ENCODE assay signal across 28 mouse cellular contexts in the genomic region with DNA sequence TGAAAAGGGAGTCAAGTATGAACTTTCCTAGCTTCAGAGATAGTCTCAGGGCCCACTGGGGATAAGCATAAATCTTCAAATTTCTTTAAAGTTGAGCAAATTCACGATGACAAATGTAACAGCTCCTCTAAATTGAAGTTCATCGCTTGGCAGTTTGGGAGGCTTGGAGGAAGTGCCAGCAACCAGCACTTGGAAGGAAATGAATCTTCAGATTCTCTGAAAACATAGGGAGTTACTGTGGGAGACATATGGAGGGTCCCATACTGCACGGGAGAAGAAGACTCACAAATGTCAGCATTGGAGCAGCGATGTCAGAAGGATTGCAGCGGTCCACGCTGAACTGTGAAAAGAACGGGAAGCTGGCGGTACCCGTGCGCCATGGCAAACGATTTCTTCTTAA.
DNase-seq lines count a peak whose midpoint lies in the region; ATAC-seq lines count a peak whose summit lies in the region.
"Had no signal": no experiment of that assay in that cellular context is flagged by ENCODE, and none has a peak within 500 bp of the region (broad histone marks: within the 10 kb centered on the region; RNA-seq: fewer than 3 reads in every experiment).

No protein-coding gene starts in this region.

- H3K4me3 ChIP-seq in forebrain, embryonic 13.5 days: no peak overlapping the region
- no peak overlapping the region for H3K4me3 ChIP-seq in forebrain, embryonic 11.5 days (ENCODE audit: low read depth, low read length)
- no peak overlapping the region for H3K4me3 ChIP-seq in kidney, embryonic 16.5 days (ENCODE audit: low read length)
- H3K4me3 ChIP-seq: heart, embryonic 15.5 days; hindbrain, embryonic 13.5 days; limb, embryonic 15.5 days; lung, embryonic 15.5 days; myocyte; neural tube, embryonic 13.5 days had no signal

- H3K4me1 ChIP-seq in forebrain, embryonic 13.5 days: 0 out of 2 replicates have a peak, but pooled peaks cover under 1% of the 10 kb centered on the region
- H3K4me1 ChIP-seq in forebrain, embryonic 11.5 days (replicated peaks; ENCODE audit: control insufficient read depth, insufficient read depth, low read length): no peaks in the 10 kb centered on the region
- H3K4me1 ChIP-seq in kidney, embryonic 16.5 days (ENCODE audit: insufficient read depth, low read length): no peaks in the 10 kb centered on the region
- H3K4me1 ChIP-seq: heart, embryonic 15.5 days; limb, embryonic 15.5 days; lung, embryonic 15.5 days had no signal

- H3K9ac ChIP-seq in forebrain, embryonic 13.5 days: no peak overlapping the region
- no peak overlapping the region for H3K9ac ChIP-seq in forebrain, embryonic 11.5 days (ENCODE audit: low read length)
- H3K9ac ChIP-seq in kidney, embryonic 16.5 days (replicated peaks; ENCODE audit: low read length): no peak overlapping the region
- H3K9ac ChIP-seq: heart, embryonic 15.5 days; hindbrain, embryonic 13.5 days; limb, embryonic 15.5 days; liver, embryonic 14.5 days; lung, embryonic 15.5 days; neural tube, embryonic 13.5 days had no signal

- no peaks in the 10 kb centered on the region for H3K9me3 ChIP-seq in forebrain, embryonic 13.5 days (replicated peaks)
- H3K9me3 ChIP-seq in forebrain, embryonic 11.5 days (ENCODE audit: control insufficient read depth, low read length): no peaks in the 10 kb centered on the region
- H3K9me3 ChIP-seq in kidney, embryonic 16.5 days (ENCODE audit: low read length): peaks cover 4% of the 10 kb centered on the region; the same call in 1 of the 2 replicates
- H3K9me3 ChIP-seq: heart, embryonic 15.5 days; hindbrain, embryonic 13.5 days; limb, embryonic 15.5 days; lung, embryonic 15.5 days; neural tube, embryonic 13.5 days had no signal

- no peaks in the 10 kb centered on the region for H3K27me3 ChIP-seq in forebrain, embryonic 13.5 days
- no peaks in the 10 kb centered on the region for H3K27me3 ChIP-seq in forebrain, embryonic 11.5 days (ENCODE audit: control insufficient read depth, insufficient read depth, low read length)
- H3K27me3 ChIP-seq in kidney, embryonic 16.5 days (ENCODE audit: insufficient read depth, low read length): no peaks in the 10 kb centered on the region
- H3K27me3 ChIP-seq: heart, embryonic 15.5 days; hindbrain, embryonic 13.5 days; limb, embryonic 15.5 days; lung, embryonic 15.5 days had no signal

- WGBS in forebrain, embryonic 13.5 days: 88% methylated on average over 11 of the region's 11 CpGs
- 94% methylated on average over 11 of the region's 11 CpGs for WGBS in forebrain, embryonic 11.5 days
- 82% methylated on average over 11 of the region's 11 CpGs for WGBS in kidney, embryonic 16.5 days

- no peaks in the 10 kb centered on the region for H3K36me3 ChIP-seq in forebrain, embryonic 13.5 days (ENCODE audit: poor library complexity, severe bottlenecking)
- no peaks in the 10 kb centered on the region for H3K36me3 ChIP-seq in forebrain, embryonic 11.5 days (ENCODE audit: control insufficient read depth, insufficient read depth, low read length)
- no peaks in the 10 kb centered on the region for H3K36me3 ChIP-seq in kidney, embryonic 16.5 days (ENCODE audit: insufficient read depth, low read length)
- H3K36me3 ChIP-seq: heart, embryonic 15.5 days; hindbrain, embryonic 13.5 days; limb, embryonic 15.5 days; lung, embryonic 15.5 days; neural tube, embryonic 13.5 days had no signal

- ATAC-seq in forebrain, embryonic 13.5 days: peak; percentile 33; the same call in 1 of the 2 replicates
- ATAC-seq in forebrain, embryonic 11.5 days (replicated peaks; ENCODE audit: low FRiP score): no peak
- no peak for ATAC-seq in kidney, embryonic 16.5 days (ENCODE audit: low FRiP score, low TSS enrichment)
- ATAC-seq: activated CD4-positive, CD25-positive, alpha-beta regulatory T cell, adult 4 months; midbrain, embryonic 16.5 days had no signal

- H3K27ac ChIP-seq in forebrain, embryonic 13.5 days: no peak overlapping the region
- no peak overlapping the region for H3K27ac ChIP-seq in forebrain, embryonic 11.5 days (ENCODE audit: low read depth, low read length)
- H3K27ac ChIP-seq in kidney, embryonic 16.5 days (ENCODE audit: low read length): peak overlapping the region; percentile 33; the same call in 1 of the 2 replicates
- H3K27ac ChIP-seq: heart, embryonic 15.5 days; hindbrain, embryonic 13.5 days; kidney, postnatal 0 days; limb, embryonic 15.5 days; liver, embryonic 14.5 days; lung, embryonic 15.5 days; neural tube, embryonic 13.5 days had no signal

- DNase-seq in forebrain, embryonic 11.5 days (ENCODE audit: low spot score): no peak
- no peak for DNase-seq in kidney, postnatal 4 days
- DNase-seq in ovary, postnatal 14 days (ENCODE audit: low spot score): peak; percentile 3
- no peak for DNase-seq in ovary, postnatal 10 days (ENCODE audit: low spot score)
- DNase-seq in frontal cortex, postnatal 36 days (ENCODE audit: low spot score in 2 of 2): peak; percentile 18 to 26
- no peak for DNase-seq in retina, embryonic 14.5 days (ENCODE audit: low spot score)
- DNase-seq: adrenal gland, adult 8-10 months; cerebellum, adult 8-10 months; cerebellum, postnatal 36 days; gastrocnemius, postnatal 36 days; heart, postnatal 36 days; kidney, adult 11 months; layer of hippocampus, postnatal 36 days; left cerebral cortex, postnatal 4 days; lung, postnatal 4 days; thymus, adult 2 months had no signal

- no peak overlapping the region for H3K4me2 ChIP-seq in forebrain, embryonic 13.5 days
- no peak overlapping the region for H3K4me2 ChIP-seq in forebrain, embryonic 11.5 days (ENCODE audit: low read depth, low read length, severe bottlenecking)
- no peak overlapping the region for H3K4me2 ChIP-seq in kidney, embryonic 16.5 days (replicated peaks; ENCODE audit: low read depth, low read length)
- H3K4me2 ChIP-seq: heart, embryonic 15.5 days; hindbrain, embryonic 13.5 days; limb, embryonic 15.5 days; lung, embryonic 15.5 days; neural tube, embryonic 13.5 days had no signal

Comparison
In these comparisons a context has a peak if more than half of its experiments do, and no peak if none do; other contexts are left out.
1. DNase-seq: peak in ovary, postnatal 14 days (single experiment) and frontal cortex, postnatal 36 days (2 of 2); none in forebrain, embryonic 11.5 days (single experiment), kidney, postnatal 4 days (0 of 2), ovary, postnatal 10 days (single experiment) and retina, embryonic 14.5 days (single experiment).